Mouse (Mus musculus) naive thymus-derived CD4-positive, alpha-beta T cell, adult 2 months (primary cell): ENCODE data around the gene Haao.

Source experiments
- DNase-seq: peaks from one replicate; pipeline ENCODE4 v3.0.0-alpha.2; 2011; ENCODE audit warnings: low read depth

Gene Haao

DNA sequence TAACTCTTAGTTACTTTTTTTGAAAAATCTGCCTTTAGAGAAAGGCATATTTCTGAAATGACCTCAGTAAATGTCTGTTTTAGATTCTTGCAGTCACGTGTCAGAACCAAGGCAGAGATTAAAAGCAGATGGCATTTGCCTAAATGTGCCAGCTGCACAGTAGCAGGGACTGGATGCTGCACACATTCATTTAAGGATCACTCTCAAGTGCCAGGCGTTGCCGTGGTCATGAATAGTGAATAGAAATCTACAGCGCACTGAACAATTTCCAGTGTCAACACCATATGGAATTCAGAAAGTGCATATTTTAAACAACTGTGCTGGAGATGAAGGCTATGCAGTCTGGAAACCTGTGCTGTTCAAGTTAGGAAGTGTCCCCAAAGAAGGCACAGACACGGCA, 65.0 kb downstream of the Haao start:
- DNase-seq = no peak
